Mouse (Mus musculus): ENCODE data around the gene Rbks. TPM values are rescaled to one million over a fixed set of nuclear protein-coding genes. Genes with fewer than 3 reads are reported as not detected.

The Rbks gene
- 4.5 TPM for polyA plus RNA-seq (2014; fragmentation: Illumina TruSeq; extraction: RNeasy Lipid Tissue Mini Kit (QIAGEN cat#74804); ENCODE audit: low read depth, low replicate concordance)

GRCm38 (mm10) chr5:31696971-31697643, at the start of gene Rbks:
TSS of gene Rbks (minus strand) at chr5:31697627.

GRCm38 (mm10) chr5:31697644-31698296, 343 bp upstream of the Rbks start, which contains the start of gene Babam2:
TSS of gene Babam2 (plus strand) at chr5:31697684.

GRCm38 (mm10) chr5:31596481-31597429, 100.7 kb downstream of the Rbks start, which contains the start of gene Mrpl33:
TSS of gene Mrpl33 (plus strand) at chr5:31596935.

Other genes with a start within 250 kb of the Rbks start
- gene Zfp512, start 245.2 kb downstream of the Rbks start, polyA plus RNA-seq (2014; fragmentation: Illumina TruSeq; extraction: RNeasy Lipid Tissue Mini Kit (QIAGEN cat#74804); ENCODE audit: low read depth, low replicate concordance), result 27.6 TPM
- gene 4930548H24Rik, start 211.9 kb downstream of the Rbks start, polyA plus RNA-seq (2014; fragmentation: Illumina TruSeq; extraction: RNeasy Lipid Tissue Mini Kit (QIAGEN cat#74804); ENCODE audit: low read depth, low replicate concordance), result not detected
- gene Gpn1, start 202.9 kb downstream of the Rbks start, polyA plus RNA-seq (2014; fragmentation: Illumina TruSeq; extraction: RNeasy Lipid Tissue Mini Kit (QIAGEN cat#74804); ENCODE audit: low read depth, low replicate concordance), result 34.2 TPM
- 64.8 TPM for gene Slc4a1ap, start 170.6 kb downstream of the Rbks start, polyA plus RNA-seq (2014; fragmentation: Illumina TruSeq; extraction: RNeasy Lipid Tissue Mini Kit (QIAGEN cat#74804); ENCODE audit: low read depth, low replicate concordance)
- gene Supt7l, start 169.8 kb downstream of the Rbks start, polyA plus RNA-seq (2014; fragmentation: Illumina TruSeq; extraction: RNeasy Lipid Tissue Mini Kit (QIAGEN cat#74804); ENCODE audit: low read depth, low replicate concordance), result 18.2 TPM
- gene Mrpl33, start 100.7 kb downstream of the Rbks start, polyA plus RNA-seq (2014; fragmentation: Illumina TruSeq; extraction: RNeasy Lipid Tissue Mini Kit (QIAGEN cat#74804); ENCODE audit: low read depth, low replicate concordance), result 220 TPM
- gene Babam2, start 57 bp upstream of the Rbks start, polyA plus RNA-seq (2014; fragmentation: Illumina TruSeq; extraction: RNeasy Lipid Tissue Mini Kit (QIAGEN cat#74804); ENCODE audit: low read depth, low replicate concordance), result 205 TPM